Mouse (Mus musculus) stomach, embryonic 14.5 days (tissue): Measurements from ENCODE around the gene Ly6g6c. TPM values are rescaled to one million over a fixed set of nuclear protein-coding genes. Genes with fewer than 3 reads are reported as not detected.

ENCODE experiments used
- ATAC-seq: fragments of 200-750 bp; cut with Nextera tagmentation; 2 replicates; pipeline ENCODE4 v1.8.0; 2017; ENCODE audit warnings: low read depth, moderate TSS enrichment; ENCODE audit not compliant: insufficient number of reproducible peaks, insufficient read depth, low FRiP score
- H3K27ac ChIP-seq: fragments of 300-500 bp; sonication (generic); 2 replicates; pipeline ENCODE4 v1.5.1; 2014; ENCODE audit warnings: mild to moderate bottlenecking, low read length, moderate library complexity, mixed read lengths
- H3K27me3 ChIP-seq: fragments of 300-500 bp; sonication (generic); 2 replicates; pipeline ENCODE4 v1.6.1; 2014; ENCODE audit warnings: low read length, control low read depth, mixed read lengths; ENCODE audit not compliant: control insufficient read depth, insufficient read depth
- H3K36me3 ChIP-seq: fragments of 300-500 bp; sonication (generic); 2 replicates; pipeline ENCODE4 v1.6.1; 2014; ENCODE audit warnings: mild to moderate bottlenecking, control low read depth, low read length, moderate library complexity, mixed read lengths; ENCODE audit not compliant: control insufficient read depth, insufficient read depth
- H3K4me1 ChIP-seq: fragments of 300-500 bp; sonication (generic); 2 replicates; pipeline ENCODE4 v1.6.1; 2014; ENCODE audit warnings: low read length, control low read depth, mixed read lengths; ENCODE audit not compliant: control insufficient read depth, insufficient read depth
- H3K4me2 ChIP-seq: fragments of 300-500 bp; sonication (generic); replicated peaks from 2 replicates; pipeline ENCODE4 v1.6.1; 2014; ENCODE audit warnings: low read depth, low read length, control low read depth
- H3K4me3 ChIP-seq: fragments of 300-500 bp; sonication (generic); 2 replicates; pipeline ENCODE4 v1.5.1; 2014; ENCODE audit warnings: low read depth, low read length, control low read depth
- H3K9ac ChIP-seq: fragments of 300-500 bp; sonication (generic); replicated peaks from 2 replicates; pipeline ENCODE4 v1.6.1; 2014; ENCODE audit warnings: low read depth, mild to moderate bottlenecking, control low read depth, low read length, moderate library complexity, mixed read lengths
- H3K9me3 ChIP-seq: fragments of 300-500 bp; sonication (generic); 2 replicates; pipeline ENCODE4 v1.6.1; 2016; ENCODE audit warnings: low read depth, low read length, control low read depth; ENCODE audit not compliant: control insufficient read depth
- WGBS: fragments of 180-500 bp; shearing (Covaris S2); extraction: QIAGEN DNeasy Blood & Tissue Kit; methylation state at CpG from one replicate; pipeline ENCODE4 v1.1.7; 2014; 5-methylcytosine and 5-hydroxymethylcytosine counted together
- polyA plus RNA-seq: library from polyadenylated mRNA; unstranded; fragments of >200 nt; fragmentation: Nextera tagmentation; extraction: Ambion mirVana; gene quantifications from 2 replicates; pipeline ENCODE4 v1.2.1, GENCODE M21; 2014

The Ly6g6c gene
- polyA plus RNA-seq, 1 experiment from 2014 or later, result 0.30 TPM

- Histone ChIP-seq H3K36me3 (peaks cover 42% of the 10 kb centered on the region), H3K4me1 (peaks cover 7% of the 10 kb centered on the region; the same call in 1 of the 2 replicates), H3K9me3 (no peaks in the 10 kb centered on the region), H3K27ac (no peak within 1 kb of the TSS), H3K9ac (no peak within 1 kb of the TSS), H3K4me3 (no peak within 1 kb of the TSS), H3K4me2 (no peak within 1 kb of the TSS), H3K27me3 (no peaks in the 10 kb centered on the region)
- 82% methylated on average over 8 of the region's 8 CpGs for WGBS
- ATAC-seq, result no peak
Observed at GRCm38 (mm10) chr17:35115046-35116019, 50.1 kb downstream of the Ly6g6c start, which contains the start of gene Ly6g5b. Ly6g5b (minus strand) TSS chr17:35115428.

Other genes with a start within 250 kb of the Ly6g6c start
- gene Stk19, start 228.4 kb upstream of the Ly6g6c start, polyA plus RNA-seq, result 22.3 and 27.3 TPM in 2 replicates
- 52.9 and 56.4 TPM in 2 replicates for gene Dxo, start 228.4 kb upstream of the Ly6g6c start, polyA plus RNA-seq
- gene Skiv2l, start 215.2 kb upstream of the Ly6g6c start, polyA plus RNA-seq, result 37.7 and 39.5 TPM in 2 replicates
- 101 and 114 TPM in 2 replicates for gene Nelfe, start 215.0 kb upstream of the Ly6g6c start, polyA plus RNA-seq
- gene Cfb, start 202.9 kb upstream of the Ly6g6c start, polyA plus RNA-seq, result 6.7 and 9.4 TPM in 2 replicates
- 0.87 and 1.2 TPM in 2 replicates for gene Zbtb12, start 185.9 kb upstream of the Ly6g6c start, polyA plus RNA-seq
- not detected in 2 replicates for gene Gm20547, start 183.3 kb upstream of the Ly6g6c start, polyA plus RNA-seq
- 2.8 TPM in 2 replicates for gene C2, start 167.1 kb upstream of the Ly6g6c start, polyA plus RNA-seq
- gene Ehmt2, start 166.9 kb upstream of the Ly6g6c start, polyA plus RNA-seq, result 69.4 and 79.4 TPM in 2 replicates
- gene Slc44a4, start 150.9 kb upstream of the Ly6g6c start, polyA plus RNA-seq, result 5.3 and 6.4 TPM in 2 replicates
- 15.1 and 16.2 TPM in 2 replicates for gene Neu1, start 134.1 kb upstream of the Ly6g6c start, polyA plus RNA-seq
- 0.54 and 0.84 TPM in 2 replicates for gene Hspa1b, start 106.2 kb upstream of the Ly6g6c start, polyA plus RNA-seq
- gene Gm20481, start 95.5 kb upstream of the Ly6g6c start, polyA plus RNA-seq, result 0.66 TPM in 1 of 2 replicates, not detected in the other
- 4.9 and 6.0 TPM in 2 replicates for gene Hspa1a, start 93.2 kb upstream of the Ly6g6c start, polyA plus RNA-seq
- 0.73 and 0.75 TPM in 2 replicates for gene Hspa1l, start 92.7 kb upstream of the Ly6g6c start, polyA plus RNA-seq
- 177 and 205 TPM in 2 replicates for gene Lsm2, start 83.5 kb upstream of the Ly6g6c start, polyA plus RNA-seq
- gene Vars, start 64.4 kb upstream of the Ly6g6c start, polyA plus RNA-seq, result 84.0 and 92.3 TPM in 2 replicates
- 0.18 and 0.22 TPM in 2 replicates for gene Vwa7, start 48.8 kb upstream of the Ly6g6c start, polyA plus RNA-seq
- gene Sapcd1, start 37.4 kb upstream of the Ly6g6c start, polyA plus RNA-seq, result 16.3 and 21.3 TPM in 2 replicates
- gene Msh5, start 18.6 kb upstream of the Ly6g6c start, polyA plus RNA-seq, result 3.6 and 3.8 TPM in 2 replicates
- gene Clic1, start 15.4 kb upstream of the Ly6g6c start, polyA plus RNA-seq, result 83.0 and 88.5 TPM in 2 replicates
- 292 and 322 TPM in 2 replicates for gene Ddah2, start 6.4 kb upstream of the Ly6g6c start, polyA plus RNA-seq
- gene Mpig6b, start 796 bp downstream of the Ly6g6c start, polyA plus RNA-seq, result 0.97 and 1.3 TPM in 2 replicates
- gene Ly6g6e, start 11.5 kb downstream of the Ly6g6c start, polyA plus RNA-seq, result 7.8 and 9.7 TPM in 2 replicates
- 1.5 and 2.1 TPM in 2 replicates for gene Ly6g6d, start 12.7 kb downstream of the Ly6g6c start, polyA plus RNA-seq
- gene Ly6g6f, start 20.2 kb downstream of the Ly6g6c start, polyA plus RNA-seq, result 0.29 TPM in 1 of 2 replicates, not detected in the other
- gene Abhd16a, start 23.9 kb downstream of the Ly6g6c start, polyA plus RNA-seq, result 77.1 and 81.4 TPM in 2 replicates
- not detected in 2 replicates for gene Ly6g5c, start 42.9 kb downstream of the Ly6g6c start, polyA plus RNA-seq
- gene Ly6g5b, start 50.0 kb downstream of the Ly6g6c start, polyA plus RNA-seq, result 0.49 and 0.81 TPM in 2 replicates
- 20.3 and 21.9 TPM in 2 replicates for gene Gpank1, start 56.1 kb downstream of the Ly6g6c start, polyA plus RNA-seq
- 269 and 270 TPM in 2 replicates for gene Csnk2b, start 56.7 kb downstream of the Ly6g6c start, polyA plus RNA-seq
- 10.1 and 13.3 TPM in 2 replicates for gene D17H6S53E, start 61.0 kb downstream of the Ly6g6c start, polyA plus RNA-seq
- gene Apom, start 66.7 kb downstream of the Ly6g6c start, polyA plus RNA-seq, result 0.75 and 0.77 TPM in 2 replicates
- 86.5 and 89.0 TPM in 2 replicates for gene Bag6, start 69.8 kb downstream of the Ly6g6c start, polyA plus RNA-seq
- 209 and 222 TPM in 2 replicates for gene Prrc2a, start 99.5 kb downstream of the Ly6g6c start, polyA plus RNA-seq
- 16.4 and 19.6 TPM in 2 replicates for gene Aif1, start 110.7 kb downstream of the Ly6g6c start, polyA plus RNA-seq
- gene Lst1, start 123.1 kb downstream of the Ly6g6c start, polyA plus RNA-seq, result 18.5 and 21.1 TPM in 2 replicates
- 1.4 and 1.8 TPM in 2 replicates for gene Ltb, start 129.1 kb downstream of the Ly6g6c start, polyA plus RNA-seq
- 0.20 and 0.34 TPM in 2 replicates for gene Tnf, start 136.6 kb downstream of the Ly6g6c start, polyA plus RNA-seq
- 0.42 and 0.59 TPM in 2 replicates for gene Lta, start 140.0 kb downstream of the Ly6g6c start, polyA plus RNA-seq
- gene Gm16181, start 155.4 kb downstream of the Ly6g6c start, polyA plus RNA-seq, result not detected in 2 replicates
- gene Atp6v1g2, start 168.3 kb downstream of the Ly6g6c start, polyA plus RNA-seq, result 8.1 and 8.5 TPM in 2 replicates
- gene Nfkbil1, start 170.4 kb downstream of the Ly6g6c start, polyA plus RNA-seq, result 3.5 and 3.8 TPM in 2 replicates
- gene Ddx39b, start 176.4 kb downstream of the Ly6g6c start, polyA plus RNA-seq, result 467 and 480 TPM in 2 replicates
- gene H2-D1, start 197.3 kb downstream of the Ly6g6c start, polyA plus RNA-seq, result 77.6 and 83.3 TPM in 2 replicates